Mouse (Mus musculus): ENCODE data around the gene Emp1.
A peak's percentile ranks its signal among the peaks of the same experiment; 100 is the strongest.

The Emp1 gene

GRCm38 (mm10) chr6:135364041-135364745 lies 1.8 kb downstream of the Emp1 start:
- DNase-seq (ENCODE audit: low spot score) = no peak

- no peak for DNase-seq (ENCODE audit: low spot score)
Observed at GRCm38 (mm10) chr6:135364891-135365301, 2.6 kb downstream of the Emp1 start.

DNA sequence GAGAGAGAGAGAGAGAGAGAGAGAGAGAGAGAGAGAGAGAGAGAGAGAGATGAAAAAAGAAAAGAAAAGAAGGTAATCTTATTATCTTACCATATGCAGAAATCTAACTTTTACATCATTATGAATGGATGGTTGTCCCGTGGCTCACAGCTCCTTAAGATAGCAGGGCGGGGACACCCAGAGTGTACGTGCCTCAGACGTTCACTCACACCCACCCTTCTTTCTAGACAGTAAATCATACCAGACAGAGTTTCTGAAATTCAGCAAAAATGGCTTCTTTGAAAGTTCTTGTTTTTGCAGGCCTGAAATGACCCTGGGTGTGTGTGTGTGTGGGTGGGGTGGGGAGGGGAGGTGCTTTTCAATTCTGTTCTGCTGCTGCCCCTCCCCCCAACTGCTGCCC lies 3.3 kb downstream of the Emp1 start:
- DNase-seq (ENCODE audit: low spot score) = no peak

GRCm38 (mm10) chr6:135368230-135368629 lies 5.9 kb downstream of the Emp1 start:
- DNase-seq (ENCODE audit: low spot score) = no peak

DNA sequence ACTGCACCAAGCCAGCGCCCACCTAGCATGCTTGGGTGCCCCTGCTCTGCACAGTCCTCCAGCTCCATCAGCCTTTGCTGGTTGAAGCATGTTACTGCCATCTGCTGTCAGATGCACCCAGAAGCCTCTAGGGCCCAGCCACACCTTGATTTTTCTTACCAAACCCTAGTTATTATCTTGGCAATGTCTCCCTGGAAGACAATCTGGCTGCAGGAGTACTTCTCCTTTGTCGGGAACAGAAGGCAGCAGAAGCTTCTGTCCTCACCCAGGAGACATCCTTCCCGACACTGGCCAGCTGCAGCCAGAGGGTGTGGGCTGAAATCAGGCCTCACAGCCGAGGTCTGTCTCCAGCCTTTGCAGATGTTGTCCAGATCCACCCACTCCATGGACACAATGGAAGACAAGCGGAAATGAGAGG lies 7.2 kb downstream of the Emp1 start:
- DNase-seq (ENCODE audit: low spot score) = peak; percentile 38

- DNase-seq (ENCODE audit: low spot score) = no peak
Observed at GRCm38 (mm10) chr6:135370954-135371353, 8.6 kb downstream of the Emp1 start.

DNA sequence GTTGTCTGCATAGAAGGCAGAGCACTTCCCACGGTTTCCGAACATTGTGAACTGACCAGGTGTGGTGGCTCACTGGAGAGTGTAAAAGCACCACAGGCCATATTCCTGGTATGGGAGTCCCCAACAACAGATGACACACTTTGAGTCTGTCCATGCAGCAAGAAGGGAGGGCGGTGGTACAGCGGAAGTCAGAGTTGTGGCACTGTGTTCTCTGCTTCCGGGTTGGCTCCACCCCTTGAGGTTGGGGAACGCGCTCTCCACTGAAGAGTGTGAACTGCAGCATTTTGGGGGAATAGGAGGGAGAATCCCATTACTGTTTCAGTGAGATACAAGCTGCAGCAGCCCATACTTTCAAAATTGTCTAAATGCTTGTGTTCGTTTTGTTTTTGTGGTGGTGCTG lies 11.0 kb downstream of the Emp1 start:
- DNase-seq (ENCODE audit: low spot score) = no peak

GRCm38 (mm10) chr6:135375818-135376217 lies 13.5 kb downstream of the Emp1 start:
- no peak for DNase-seq (ENCODE audit: low spot score)

GRCm38 (mm10) chr6:135376248-135376647 lies 13.9 kb downstream of the Emp1 start:
- no peak for DNase-seq (ENCODE audit: low spot score)

GRCm38 (mm10) chr6:135377583-135378319 lies 15.4 kb downstream of the Emp1 start:
- peak; percentile 85 for DNase-seq (ENCODE audit: low spot score)

DNA sequence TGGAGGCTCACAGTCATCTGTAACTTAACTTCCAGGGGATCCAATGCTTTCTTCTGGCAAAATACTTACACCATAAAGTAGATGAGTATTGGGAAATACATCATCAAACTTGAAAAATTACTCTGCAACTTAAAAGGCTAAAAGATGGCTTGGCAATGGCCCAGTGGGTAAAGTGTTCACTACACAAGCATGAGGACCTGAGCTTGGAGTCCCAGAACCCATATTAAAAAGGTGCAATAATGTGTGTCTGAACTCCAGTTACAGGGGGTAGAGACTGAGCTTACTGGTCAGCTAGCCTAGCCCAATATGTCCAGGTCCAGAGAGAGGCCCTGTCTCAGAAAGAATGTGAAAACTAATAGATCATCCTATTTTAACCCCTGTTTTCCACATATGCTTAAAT lies 21.6 kb downstream of the Emp1 start:
- DNase-seq (ENCODE audit: low spot score) = no peak

DNA sequence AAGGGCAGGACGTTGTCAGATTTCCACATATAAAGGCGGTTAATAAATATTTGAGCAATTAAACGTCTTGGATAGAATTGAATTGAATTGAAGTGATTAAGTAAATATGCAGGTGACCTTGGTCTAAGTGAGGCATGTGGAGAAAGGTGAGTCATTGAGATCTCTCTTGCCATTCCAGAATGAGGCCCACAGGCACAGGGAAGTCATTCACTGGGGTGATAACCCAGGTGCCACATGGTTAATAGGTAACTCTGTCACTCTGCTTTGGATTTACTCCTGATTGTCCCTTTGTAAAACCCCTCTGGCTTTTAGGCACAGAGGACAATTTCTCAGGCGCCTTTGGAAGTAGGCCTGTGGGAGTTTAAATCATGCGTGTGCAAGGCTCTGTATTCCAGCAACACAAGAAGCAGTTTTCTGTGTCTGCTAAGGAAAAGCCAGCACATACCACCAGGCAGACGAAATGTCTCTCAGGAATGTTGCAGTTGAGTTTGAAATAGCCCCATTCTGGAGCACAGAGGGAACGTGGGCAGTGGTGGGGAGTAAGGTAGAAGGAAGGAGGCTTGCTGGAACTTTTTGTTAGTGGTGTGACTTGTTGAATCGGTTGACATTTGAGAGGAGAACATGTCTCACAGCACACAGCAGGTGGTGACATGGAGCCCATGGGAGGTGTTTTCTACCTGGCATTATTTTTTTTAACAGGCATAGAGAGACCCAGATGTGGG lies 23.6 kb downstream of the Emp1 start:
- no peak for DNase-seq (ENCODE audit: low spot score)

GRCm38 (mm10) chr6:135387653-135388052 lies 25.3 kb downstream of the Emp1 start:
- no peak for DNase-seq (ENCODE audit: low spot score)

DNA sequence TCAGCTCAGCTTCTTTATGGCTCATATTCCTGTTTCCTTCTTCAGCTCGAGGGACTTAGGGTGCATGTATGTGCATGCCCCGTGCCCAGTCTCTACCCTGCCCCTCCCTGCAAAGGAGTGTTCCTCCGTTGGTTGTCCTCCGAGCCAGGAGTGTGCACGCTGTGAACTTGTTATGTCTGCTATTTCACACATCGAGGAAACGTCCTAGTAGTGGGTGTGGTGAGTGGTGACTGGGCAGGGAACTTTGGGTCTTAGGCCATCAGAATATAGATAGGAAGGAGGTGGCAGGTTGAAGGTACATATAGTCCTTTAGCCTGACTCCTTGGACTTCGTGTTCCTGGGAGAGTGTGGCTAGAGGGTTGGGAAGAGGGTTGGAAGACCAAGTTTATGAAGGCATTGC lies 26.4 kb downstream of the Emp1 start:
- no peak for DNase-seq (ENCODE audit: low spot score)

DNA sequence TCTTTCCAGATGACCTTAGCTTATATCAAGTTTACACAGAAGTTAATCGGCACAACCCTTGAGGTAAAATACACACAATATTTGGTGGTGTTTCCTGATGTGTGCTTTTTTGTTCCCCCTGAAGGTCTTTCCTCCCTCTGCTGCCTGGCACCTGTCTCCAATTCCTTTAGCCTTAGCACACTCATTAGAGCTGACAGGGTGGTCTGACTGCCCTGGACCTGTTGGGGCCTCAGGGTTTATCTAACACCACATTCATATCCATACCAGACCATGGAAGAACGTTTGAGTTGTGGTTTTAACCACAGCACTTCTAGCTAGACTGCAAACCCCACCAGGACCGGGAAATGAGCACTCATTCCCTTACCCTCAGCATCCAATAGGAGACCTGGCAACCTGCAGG lies 28.1 kb downstream of the Emp1 start:
- no peak for DNase-seq (ENCODE audit: low spot score)

GRCm38 (mm10) chr6:135395375-135395774 lies 33.0 kb downstream of the Emp1 start:
- no peak for DNase-seq (ENCODE audit: low spot score)

DNA sequence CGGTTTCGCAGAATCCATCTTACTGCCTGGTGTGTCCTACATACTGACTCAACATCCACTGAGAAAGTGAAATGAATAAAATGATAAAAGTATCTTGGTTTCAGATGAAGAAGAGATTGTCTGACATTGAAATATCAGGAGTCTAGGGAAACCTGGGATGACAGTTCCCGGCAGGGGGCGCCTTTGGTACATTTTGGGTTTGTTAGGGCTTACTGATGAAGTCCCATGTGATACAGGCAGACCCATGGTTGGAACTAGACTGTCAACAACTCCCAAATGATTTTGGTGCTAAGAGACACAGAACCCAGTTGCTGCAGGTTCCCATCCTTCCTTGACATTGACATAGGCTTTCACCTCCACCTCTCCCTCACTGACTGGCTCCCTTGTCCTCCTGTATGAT lies 34.7 kb downstream of the Emp1 start:
- DNase-seq (ENCODE audit: low spot score) = no peak

DNA sequence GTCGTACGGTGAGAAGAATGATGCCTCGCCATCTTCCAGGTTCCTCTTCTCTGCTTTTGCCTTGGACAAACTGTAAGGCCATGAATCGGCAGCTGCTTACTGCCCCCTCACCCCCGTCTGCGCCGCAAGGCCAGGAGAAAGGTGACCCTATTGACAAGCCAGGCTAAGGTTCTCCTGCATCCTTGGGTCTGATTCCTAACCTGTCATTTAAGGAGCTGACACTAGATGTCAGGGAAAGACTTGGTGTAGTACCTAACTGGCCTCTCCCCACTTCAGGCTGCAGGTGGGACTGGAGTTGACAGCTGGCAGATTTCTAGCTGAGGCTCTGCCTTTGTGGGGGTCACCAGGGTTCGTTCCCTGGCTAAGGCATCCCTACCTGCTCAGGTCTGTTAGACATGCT lies 35.4 kb downstream of the Emp1 start:
- DNase-seq (ENCODE audit: low spot score) = no peak

GRCm38 (mm10) chr6:135398801-135399200 lies 36.5 kb downstream of the Emp1 start:
- no peak for DNase-seq (ENCODE audit: low spot score)

DNA sequence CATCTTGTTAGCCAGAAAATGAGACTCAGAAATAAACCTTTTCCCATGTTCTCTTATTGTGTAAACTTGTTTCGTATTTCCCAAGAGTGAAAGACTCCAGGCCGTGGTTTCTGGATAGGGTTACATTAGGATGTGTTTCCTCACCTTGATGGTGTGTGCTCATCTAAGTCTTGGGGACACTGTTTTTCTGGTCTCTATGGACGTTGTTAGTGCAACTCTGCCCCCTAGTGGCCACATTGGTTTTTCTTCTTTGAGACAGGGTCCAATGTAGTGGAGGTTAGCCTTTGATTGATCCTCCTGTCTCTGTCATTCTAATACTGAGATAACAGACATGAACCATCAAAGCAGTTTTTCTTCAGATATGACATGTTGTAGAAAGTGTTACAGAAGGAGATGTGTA lies 38.0 kb downstream of the Emp1 start:
- peak; percentile 83 for DNase-seq (ENCODE audit: low spot score)

GRCm38 (mm10) chr6:135405093-135405492 lies 42.7 kb downstream of the Emp1 start:
- DNase-seq (ENCODE audit: low spot score) = no peak

GRCm38 (mm10) chr6:135407323-135407722 lies 45.0 kb downstream of the Emp1 start:
- no peak for DNase-seq (ENCODE audit: low spot score)

DNA sequence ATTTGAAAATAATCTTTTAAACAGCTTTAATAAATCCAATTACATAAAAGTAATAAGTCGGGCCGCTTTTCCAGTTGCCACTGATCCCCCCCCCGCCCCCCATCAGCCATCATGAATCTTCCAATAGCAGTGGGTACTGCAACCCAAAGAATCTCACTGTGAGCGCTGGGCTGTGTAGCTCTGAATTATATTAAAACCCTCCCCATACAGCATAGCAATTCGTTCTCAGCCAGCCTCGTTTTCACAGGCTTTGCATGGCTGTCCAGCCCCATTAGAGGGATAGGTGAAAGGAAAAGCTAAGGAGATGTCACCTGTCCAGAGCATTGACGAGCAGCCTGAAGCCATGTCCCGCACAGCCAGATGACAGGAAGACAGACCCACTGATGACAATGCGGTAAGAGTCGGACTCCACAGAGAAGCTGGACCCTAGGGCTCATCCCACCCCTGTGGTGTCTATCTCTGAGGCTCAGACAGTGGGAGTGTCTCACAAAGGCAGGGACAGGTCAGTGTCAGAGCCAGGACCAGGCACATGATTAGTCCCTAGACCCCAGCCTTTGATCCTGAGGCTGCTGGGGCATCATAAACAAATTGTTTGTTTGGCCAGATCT lies 49.5 kb downstream of the Emp1 start:
- no peak for DNase-seq (ENCODE audit: low spot score)

Data from retina, embryonic 14.5 days (tissue).